Mouse (Mus musculus) mouse trophoblast stem cell (cell line): ENCODE measurements around the gene Tox3.

ENCODE experiments used
- in situ Hi-C, 2 experiments: fragments of 300-500 bp; cut with MseI, MboI; formaldehyde crosslinking; loops; 2 replicates in 1 of 2; 3 replicates in 1 of 2; pipeline ENCODE4 v1.15.1; 2025

Tox3 gene

GRCm38 (mm10) chr8:90348178-90348925 lies at the start of gene Tox3:
TSS of gene Tox3 (minus strand) at chr8:90348343.
- in situ Hi-C loops: no loop called here

- in situ Hi-C loops: no loop called here
Observed at GRCm38 (mm10) chr8:90392643-90393042, 44.5 kb upstream of the Tox3 start.

GRCm38 (mm10) chr8:90391483-90392074 lies 43.4 kb upstream of the Tox3 start:
- in situ Hi-C loops: no loop called here

GRCm38 (mm10) chr8:90390827-90391226 lies 42.7 kb upstream of the Tox3 start:
- in situ Hi-C loops: no loop called here

- in situ Hi-C loops: no loop called here
Observed at GRCm38 (mm10) chr8:90379064-90379463, 30.9 kb upstream of the Tox3 start.

- in situ Hi-C loops: no loop called here
Observed at GRCm38 (mm10) chr8:90378036-90378435, 29.9 kb upstream of the Tox3 start.

GRCm38 (mm10) chr8:90371611-90372222 lies 23.6 kb upstream of the Tox3 start:
- in situ Hi-C loops: no loop called here

GRCm38 (mm10) chr8:90369876-90370275 lies 21.7 kb upstream of the Tox3 start:
- in situ Hi-C loops: no loop called here

GRCm38 (mm10) chr8:90356729-90357128 lies 8.6 kb upstream of the Tox3 start:
- in situ Hi-C loops: no loop called here

GRCm38 (mm10) chr8:90354782-90355181 lies 6.6 kb upstream of the Tox3 start:
- in situ Hi-C loops: no loop called here

GRCm38 (mm10) chr8:90353960-90354540 lies 5.9 kb upstream of the Tox3 start:
- in situ Hi-C loops: no loop called here

GRCm38 (mm10) chr8:90353499-90353898 lies 5.4 kb upstream of the Tox3 start:
- in situ Hi-C loops: no loop called here

- in situ Hi-C loops: no loop called here
Observed at GRCm38 (mm10) chr8:90352991-90353390, 4.8 kb upstream of the Tox3 start.

- in situ Hi-C loops: no loop called here
Observed at GRCm38 (mm10) chr8:90349709-90350562, 1.8 kb upstream of the Tox3 start.

GRCm38 (mm10) chr8:90348926-90349683 lies 962 bp upstream of the Tox3 start:
- in situ Hi-C loops: no loop called here

GRCm38 (mm10) chr8:90347581-90348177 lies 464 bp downstream of the Tox3 start:
- in situ Hi-C loops: no loop called here

GRCm38 (mm10) chr8:90346880-90347535 lies 1.1 kb downstream of the Tox3 start:
- in situ Hi-C loops: no loop called here

GRCm38 (mm10) chr8:90346138-90346879 lies 1.8 kb downstream of the Tox3 start:
- in situ Hi-C loops: no loop called here
